Mouse (Mus musculus) kidney, adult 18-20 months (tissue): ENCODE measurements at regions not wholly inside any gene's neighbourhood (a gene's known extent, or its start where the extent isn't known, plus 50 kb on each side); places are given as distances from the start of the nearest gene placed in this dataset.

ENCODE experiments used
- DNase-seq: peaks from one replicate; pipeline ENCODE4 v3.0.0; 2021

DNA sequence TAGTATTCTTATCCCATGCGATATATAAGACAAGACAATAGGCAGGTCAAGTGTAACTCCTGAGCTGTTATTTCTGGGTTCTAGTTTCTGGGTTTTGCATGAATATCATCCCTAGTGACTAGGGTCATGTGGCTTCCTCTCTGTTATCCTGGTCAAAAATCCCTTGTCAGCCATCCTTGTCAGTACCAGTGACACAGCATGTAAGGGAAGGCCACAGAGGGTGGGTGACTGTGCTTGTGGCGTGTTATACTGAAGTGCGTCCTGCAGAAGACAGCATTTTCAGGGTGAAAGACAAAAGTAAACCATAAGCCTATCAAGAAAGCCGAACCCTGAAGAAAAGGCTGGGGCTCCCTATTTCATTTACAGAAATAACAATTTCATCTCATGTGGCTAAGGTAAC lies 50.7 kb upstream of the Echdc3 start:
- no peak for DNase-seq

DNA sequence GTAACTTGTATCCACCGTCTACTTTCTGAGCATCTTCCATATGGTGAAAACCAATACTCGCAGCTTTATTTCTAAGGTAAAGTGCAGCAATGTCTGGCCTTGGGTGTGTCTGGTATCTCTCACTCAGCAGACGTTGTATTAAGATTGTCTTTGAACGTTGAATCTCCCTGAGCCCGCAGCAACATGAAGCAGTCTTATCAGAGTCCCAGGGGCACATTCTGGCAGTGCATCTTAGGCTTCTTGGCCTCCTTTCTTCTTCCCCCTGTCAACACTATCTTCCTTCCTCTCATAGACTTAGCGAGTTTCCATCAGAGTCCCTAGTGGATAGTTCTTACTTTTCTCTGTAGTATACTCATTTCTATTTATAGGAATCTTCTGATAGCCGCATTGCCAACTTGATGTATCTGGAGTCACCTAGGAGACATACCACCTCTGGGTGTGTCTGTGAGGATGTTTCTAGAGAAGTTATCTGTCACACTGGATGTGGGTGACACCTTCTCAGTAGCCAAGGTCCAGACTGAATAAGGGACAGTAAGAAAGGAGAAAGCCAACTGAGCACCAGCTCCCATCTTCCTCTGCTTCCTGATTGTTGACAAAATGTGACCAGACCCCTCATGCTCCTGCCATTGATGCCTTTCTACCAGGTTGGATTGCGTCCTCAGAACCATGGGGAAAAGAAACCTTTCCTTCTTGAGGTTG lies 51.4 kb upstream of the Echdc3 start:
- DNase-seq: no peak

DNA sequence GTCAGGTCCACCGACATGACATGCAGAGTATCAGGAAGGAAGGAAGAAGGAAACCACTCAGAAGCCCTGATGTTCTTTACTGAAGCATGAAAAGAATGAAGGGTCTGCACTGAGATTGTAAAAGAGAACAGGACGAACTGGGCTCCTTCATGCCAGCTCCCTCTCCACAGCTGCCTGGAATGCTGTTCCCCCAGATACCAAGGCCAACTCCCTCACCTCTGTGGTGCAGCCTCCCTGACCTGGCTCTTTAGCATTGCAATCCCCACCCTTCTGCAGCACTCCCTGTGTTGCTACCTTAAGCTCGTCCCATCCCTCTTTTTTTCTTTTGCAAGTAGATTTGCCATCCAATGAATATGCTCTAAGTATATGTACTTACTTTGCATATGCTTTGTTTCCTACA lies 52.3 kb upstream of the Echdc3 start:
- no peak for DNase-seq

DNA sequence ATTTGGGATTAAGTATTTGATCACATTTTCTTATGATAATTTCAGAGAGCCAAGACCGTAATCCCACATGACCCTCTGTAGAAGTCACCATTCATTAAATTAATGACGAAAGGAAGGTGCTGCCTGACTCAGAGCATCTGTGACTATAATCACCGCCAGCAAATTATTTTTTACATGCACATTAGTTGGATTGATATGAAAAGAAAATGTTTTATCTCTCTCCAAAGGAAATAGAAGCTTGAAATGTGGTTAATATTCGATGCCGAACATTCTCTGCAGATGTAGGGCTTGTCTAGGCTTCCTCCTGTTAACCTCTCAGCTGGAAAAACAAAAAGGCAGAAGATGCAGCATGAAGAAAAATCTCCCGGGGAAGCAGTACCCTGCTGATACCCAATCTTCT lies 54.2 kb upstream of the Echdc3 start:
- DNase-seq: no peak

DNA sequence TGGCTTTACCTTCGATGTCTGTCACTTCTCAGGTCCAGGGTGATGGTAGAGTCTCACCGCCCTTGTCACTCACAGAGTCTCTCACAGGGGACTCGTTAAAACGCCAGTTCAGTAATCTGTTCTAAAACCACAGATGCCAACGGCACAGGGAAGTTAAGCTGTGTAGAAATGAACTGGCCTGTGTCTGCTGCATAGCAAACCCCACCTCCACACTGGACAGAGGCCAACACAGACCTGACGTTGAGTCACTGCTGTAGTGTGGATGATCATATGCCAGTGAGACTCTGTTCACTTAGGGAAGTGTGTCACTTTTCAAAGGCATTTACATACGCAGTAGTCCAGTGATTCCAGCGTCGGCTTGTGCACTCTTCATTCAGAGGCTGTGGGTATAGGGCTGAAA lies 54.7 kb upstream of the Echdc3 start:
- peak; percentile 18 for DNase-seq

DNA sequence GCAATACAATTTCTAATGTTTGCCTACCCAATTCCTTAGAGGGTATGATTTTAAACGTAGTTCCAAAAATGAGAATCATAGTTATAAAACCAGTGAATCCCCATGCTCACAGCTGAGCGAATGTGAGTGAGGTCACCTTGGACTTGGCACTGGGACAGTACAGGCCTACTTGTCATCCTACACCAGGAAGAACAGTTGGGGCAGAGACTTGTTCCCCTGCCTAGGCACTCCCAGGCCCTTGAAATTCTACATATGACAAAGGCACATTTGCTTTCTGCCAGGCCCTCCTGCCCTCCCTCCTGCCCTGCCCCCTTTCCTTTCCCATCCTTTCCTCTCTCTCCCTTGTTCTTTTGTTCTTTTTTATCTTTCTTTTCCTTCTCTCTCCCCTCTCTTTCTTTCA lies 50.0 kb upstream of the Usp6nl start:
- no peak for DNase-seq
